Comparison of ENCODE assay signal across 10 mouse cellular contexts in the genomic region with DNA sequence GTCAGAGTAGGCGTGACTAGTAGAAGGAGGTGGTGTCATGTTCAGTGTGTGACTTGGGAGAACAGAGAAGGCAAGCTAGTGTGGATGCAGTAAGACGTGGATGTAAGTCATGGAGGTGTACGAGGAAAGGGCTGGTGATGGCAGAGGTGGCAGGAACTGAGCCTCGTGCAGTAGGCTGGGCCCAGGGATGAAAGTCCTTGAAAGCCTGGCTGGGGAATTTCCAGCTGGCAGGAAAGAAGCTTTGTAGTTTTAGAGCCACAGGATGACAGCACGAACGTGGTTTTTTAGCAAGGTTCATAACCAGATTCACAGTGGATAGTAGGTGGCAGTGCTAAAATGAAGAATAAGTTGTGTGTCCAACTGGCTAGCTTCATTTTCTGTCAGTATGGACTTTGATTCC. TPM values are rescaled to one million over a fixed set of nuclear protein-coding genes. Genes with fewer than 3 reads are reported as not detected.
DNase-seq lines count a peak whose midpoint lies in the region; ATAC-seq lines count a peak whose summit lies in the region.
"Had no signal": no experiment of that assay in that cellular context is flagged by ENCODE, and none has a peak within 500 bp of the region (broad histone marks: within the 10 kb centered on the region; RNA-seq: fewer than 3 reads in every experiment).

No protein-coding gene starts in this region.

- no peak overlapping the region for H3K4me3 ChIP-seq in heart, embryonic 16.5 days (ENCODE audit: low read length)
- no peak overlapping the region for H3K4me3 ChIP-seq in midbrain, embryonic 14.5 days (replicated peaks; ENCODE audit: low read depth, low read length)
- H3K4me3 ChIP-seq in midbrain, embryonic 16.5 days (ENCODE audit: low read depth, low read length), result no peak overlapping the region
- no peak overlapping the region for H3K4me3 ChIP-seq in stomach, embryonic 15.5 days (replicated peaks)
- H3K4me3 ChIP-seq: limb, embryonic 15.5 days had no signal

- no peaks in the 10 kb centered on the region for H3K9me3 ChIP-seq in heart, embryonic 16.5 days (replicated peaks; ENCODE audit: control insufficient read depth, low read length)
- H3K9me3 ChIP-seq in midbrain, embryonic 14.5 days (ENCODE audit: control insufficient read depth, low read length), result no peaks in the 10 kb centered on the region
- no peaks in the 10 kb centered on the region for H3K9me3 ChIP-seq in midbrain, embryonic 16.5 days (replicated peaks; ENCODE audit: control insufficient read depth, low read length, poor library complexity, severe bottlenecking)
- H3K9me3 ChIP-seq in stomach, embryonic 15.5 days, result no peaks in the 10 kb centered on the region
- H3K9me3 ChIP-seq: limb, embryonic 15.5 days; megakaryocyte, embryonic 14.5 days had no signal

- ATAC-seq in heart, embryonic 16.5 days (replicated peaks; ENCODE audit: extremely low read depth, insufficient read depth, low FRiP score), result 0 out of 2 replicates have a peak, but pooled peaks have one; percentile 19
- ATAC-seq in midbrain, embryonic 14.5 days (ENCODE audit: low FRiP score, low TSS enrichment), result no peak
- no peak for ATAC-seq in midbrain, embryonic 16.5 days
- peak; percentile 37; the same call in 1 of the 2 replicates for ATAC-seq in stomach, embryonic 15.5 days (ENCODE audit: insufficient read depth, low FRiP score, low read depth)

- H3K9ac ChIP-seq in heart, embryonic 16.5 days (ENCODE audit: low read length), result no peak overlapping the region
- H3K9ac ChIP-seq in midbrain, embryonic 14.5 days (replicated peaks; ENCODE audit: low read length), result no peak overlapping the region
- H3K9ac ChIP-seq in midbrain, embryonic 16.5 days (ENCODE audit: low read depth, low read length), result no peak overlapping the region
- H3K9ac ChIP-seq in stomach, embryonic 15.5 days, result no peak overlapping the region
- H3K9ac ChIP-seq: limb, embryonic 15.5 days had no signal

- H3K27me3 ChIP-seq in heart, embryonic 16.5 days (ENCODE audit: control insufficient read depth, insufficient read depth, low read length), result no peaks in the 10 kb centered on the region
- H3K27me3 ChIP-seq in midbrain, embryonic 14.5 days (ENCODE audit: control insufficient read depth, insufficient read depth, low read length), result no peaks in the 10 kb centered on the region
- no peaks in the 10 kb centered on the region for H3K27me3 ChIP-seq in midbrain, embryonic 16.5 days (ENCODE audit: control insufficient read depth, insufficient read depth, low read depth, low read length)
- no peaks in the 10 kb centered on the region for H3K27me3 ChIP-seq in stomach, embryonic 15.5 days (replicated peaks)
- H3K27me3 ChIP-seq: limb, embryonic 15.5 days; megakaryocyte, embryonic 14.5 days had no signal

- 0 out of 2 replicates have a peak, but pooled peaks cover 2% of the 10 kb centered on the region for H3K36me3 ChIP-seq in heart, embryonic 16.5 days (ENCODE audit: control insufficient read depth, insufficient read depth)
- no peaks in the 10 kb centered on the region for H3K36me3 ChIP-seq in midbrain, embryonic 14.5 days (ENCODE audit: control insufficient read depth, insufficient read depth, low read length)
- H3K36me3 ChIP-seq in midbrain, embryonic 16.5 days (ENCODE audit: control insufficient read depth, insufficient read depth, low read length), result no peaks in the 10 kb centered on the region
- H3K36me3 ChIP-seq in stomach, embryonic 15.5 days, result no peaks in the 10 kb centered on the region
- H3K36me3 ChIP-seq: limb, embryonic 15.5 days had no signal

- WGBS in heart, embryonic 16.5 days, result 39% methylated on average over 6 of the region's 6 CpGs
- 47% methylated on average over 6 of the region's 6 CpGs for WGBS in midbrain, embryonic 14.5 days
- WGBS in midbrain, embryonic 16.5 days, result 35% methylated on average over 6 of the region's 6 CpGs
- 51% methylated on average over 6 of the region's 6 CpGs for WGBS in stomach, embryonic 15.5 days

- peak overlapping the region; percentile 74 for H3K27ac ChIP-seq in heart, embryonic 16.5 days (ENCODE audit: low read length)
- no peak overlapping the region for H3K27ac ChIP-seq in midbrain, embryonic 14.5 days (replicated peaks; ENCODE audit: low read depth, low read length)
- H3K27ac ChIP-seq in midbrain, embryonic 16.5 days (ENCODE audit: low read length), result no peak overlapping the region
- peak overlapping the region; percentile 38; the same call in 1 of the 2 replicates for H3K27ac ChIP-seq in stomach, embryonic 15.5 days
- H3K27ac ChIP-seq: limb, embryonic 15.5 days had no signal

- H3K4me1 ChIP-seq in heart, embryonic 16.5 days (ENCODE audit: control insufficient read depth, insufficient read depth, low read length), result peaks cover 10% of the 10 kb centered on the region
- H3K4me1 ChIP-seq in midbrain, embryonic 14.5 days (ENCODE audit: control insufficient read depth, insufficient read depth, low read length), result no peaks in the 10 kb centered on the region; the same call in 1 of the 2 replicates
- peaks cover 8% of the 10 kb centered on the region for H3K4me1 ChIP-seq in midbrain, embryonic 16.5 days (ENCODE audit: control insufficient read depth, insufficient read depth, low read length)
- no peaks in the 10 kb centered on the region for H3K4me1 ChIP-seq in stomach, embryonic 15.5 days

- DNase-seq in adrenal gland, adult (ENCODE audit: inconsistent age in 2 of 2, low spot score in 1 of 2), result peak; percentile 79 to 90
- DNase-seq in adrenal gland, postnatal 4 days (ENCODE audit: low spot score in 2 of 2), result no peak
- DNase-seq in heart, postnatal 4 days, result no peak
- peak; percentile 9 for DNase-seq in midbrain, embryonic 14.5 days
- DNase-seq in c-Kit-positive CD71-positive TER-119-positive erythroid progenitor cells, embryonic 14.5 days (ENCODE audit: low spot score), result no peak

- no peak overlapping the region; the same call in 1 of the 2 replicates for H3K4me2 ChIP-seq in heart, embryonic 16.5 days (ENCODE audit: low read depth, low read length)
- no peak overlapping the region for H3K4me2 ChIP-seq in midbrain, embryonic 14.5 days (ENCODE audit: low read length)
- no peak overlapping the region for H3K4me2 ChIP-seq in midbrain, embryonic 16.5 days (ENCODE audit: low read length)
- H3K4me2 ChIP-seq in stomach, embryonic 15.5 days, result no peak overlapping the region
- H3K4me2 ChIP-seq: limb, embryonic 15.5 days had no signal

RNA-seq across cellular contexts. Expression of a gene that starts 41.2 kb away (rescaled TPM):
- total RNA-seq in adrenal gland, postnatal 4 days (2021), result 10 to 100 TPM; 86.9 to 90.2 TPM
- 89.3 and 97.0 TPM in 2 replicates for polyA plus RNA-seq in heart, embryonic 16.5 days (2015; fragmentation: Nextera tagmentation; extraction: Ambion mirVana)
- 100 to 1,000 TPM; 200 to 201 TPM for total RNA-seq in heart, postnatal 4 days (2021)
- polyA plus RNA-seq in midbrain, embryonic 14.5 days (2014; fragmentation: Nextera tagmentation; extraction: Ambion mirVana), result 6.5 and 14.3 TPM in 2 replicates
- 11.9 and 12.6 TPM in 2 replicates for polyA plus RNA-seq in midbrain, embryonic 16.5 days (2015; fragmentation: Nextera tagmentation; extraction: Ambion mirVana)
- 74.4 and 83.2 TPM in 2 replicates for polyA plus RNA-seq in stomach, embryonic 15.5 days (2015; fragmentation: Nextera tagmentation; extraction: Ambion mirVana)

Comparison
In these comparisons a context has a peak if more than half of its experiments do, and no peak if none do; other contexts are left out.
1. DNase-seq: peak in adrenal gland, adult (2 of 2) and midbrain, embryonic 14.5 days (single experiment); none in adrenal gland, postnatal 4 days (0 of 2), heart, postnatal 4 days (single experiment) and c-Kit-positive CD71-positive TER-119-positive erythroid progenitor cells, embryonic 14.5 days (single experiment).
2. ATAC-seq: peak in heart, embryonic 16.5 days (single experiment) and stomach, embryonic 15.5 days (single experiment); none in midbrain, embryonic 14.5 days (single experiment) and midbrain, embryonic 16.5 days (single experiment).
3. H3K27ac ChIP-seq: peak in heart, embryonic 16.5 days (single experiment) and stomach, embryonic 15.5 days (single experiment); none in midbrain, embryonic 14.5 days (single experiment) and midbrain, embryonic 16.5 days (single experiment).